Mouse (Mus musculus) stomach, embryonic 14.5 days (tissue): ENCODE measurements around the gene Wwc1. TPM values are rescaled to one million over a fixed set of nuclear protein-coding genes. Genes with fewer than 3 reads are reported as not detected.

Experiments
- ATAC-seq: fragments of 200-750 bp; cut with Nextera tagmentation; 2 replicates; pipeline ENCODE4 v1.8.0; 2017; ENCODE audit warnings: low read depth, moderate TSS enrichment; ENCODE audit not compliant: insufficient number of reproducible peaks, insufficient read depth, low FRiP score
- H3K27ac ChIP-seq: fragments of 300-500 bp; sonication (generic); 2 replicates; pipeline ENCODE4 v1.5.1; 2014; ENCODE audit warnings: mild to moderate bottlenecking, low read length, moderate library complexity, mixed read lengths
- H3K27me3 ChIP-seq: fragments of 300-500 bp; sonication (generic); 2 replicates; pipeline ENCODE4 v1.6.1; 2014; ENCODE audit warnings: low read length, control low read depth, mixed read lengths; ENCODE audit not compliant: control insufficient read depth, insufficient read depth
- H3K36me3 ChIP-seq: fragments of 300-500 bp; sonication (generic); 2 replicates; pipeline ENCODE4 v1.6.1; 2014; ENCODE audit warnings: mild to moderate bottlenecking, control low read depth, low read length, moderate library complexity, mixed read lengths; ENCODE audit not compliant: control insufficient read depth, insufficient read depth
- H3K4me1 ChIP-seq: fragments of 300-500 bp; sonication (generic); 2 replicates; pipeline ENCODE4 v1.6.1; 2014; ENCODE audit warnings: low read length, control low read depth, mixed read lengths; ENCODE audit not compliant: control insufficient read depth, insufficient read depth
- H3K4me2 ChIP-seq: fragments of 300-500 bp; sonication (generic); replicated peaks from 2 replicates; pipeline ENCODE4 v1.6.1; 2014; ENCODE audit warnings: low read depth, low read length, control low read depth
- H3K4me3 ChIP-seq: fragments of 300-500 bp; sonication (generic); 2 replicates; pipeline ENCODE4 v1.5.1; 2014; ENCODE audit warnings: low read depth, low read length, control low read depth
- H3K9ac ChIP-seq: fragments of 300-500 bp; sonication (generic); replicated peaks from 2 replicates; pipeline ENCODE4 v1.6.1; 2014; ENCODE audit warnings: low read depth, mild to moderate bottlenecking, control low read depth, low read length, moderate library complexity, mixed read lengths
- H3K9me3 ChIP-seq: fragments of 300-500 bp; sonication (generic); 2 replicates; pipeline ENCODE4 v1.6.1; 2016; ENCODE audit warnings: low read depth, low read length, control low read depth; ENCODE audit not compliant: control insufficient read depth
- WGBS: fragments of 180-500 bp; shearing (Covaris S2); extraction: QIAGEN DNeasy Blood & Tissue Kit; methylation state at CpG from one replicate; pipeline ENCODE4 v1.1.7; 2014; 5-methylcytosine and 5-hydroxymethylcytosine counted together
- polyA plus RNA-seq: library from polyadenylated mRNA; unstranded; fragments of >200 nt; fragmentation: Nextera tagmentation; extraction: Ambion mirVana; gene quantifications from 2 replicates; pipeline ENCODE4 v1.2.1, GENCODE M21; 2014

Gene Wwc1
- polyA plus RNA-seq, 1 experiment from 2014 or later = 6.8 TPM

GRCm38 (mm10) chr11:35963981-35964549 lies 16.3 kb downstream of the Wwc1 start:
- no peak for ATAC-seq
- H3K27me3 ChIP-seq = no peaks in the 10 kb centered on the region
- H3K9me3 ChIP-seq = no peaks in the 10 kb centered on the region
- H3K9ac ChIP-seq = no peak overlapping the region
- H3K4me1 ChIP-seq = 0 out of 2 replicates have a peak, but pooled peaks cover 3% of the 10 kb centered on the region
- WGBS = 67% methylated on average over 9 of the region's 9 CpGs
- no peak overlapping the region for H3K4me2 ChIP-seq
- peak overlapping the region; percentile 30; the same call in 1 of the 2 replicates for H3K27ac ChIP-seq
- no peak overlapping the region for H3K4me3 ChIP-seq
- no peaks in the 10 kb centered on the region for H3K36me3 ChIP-seq

GRCm38 (mm10) chr11:35963554-35963953 lies 16.8 kb downstream of the Wwc1 start:
- Histone ChIP-seq H3K36me3 (no peaks in the 10 kb centered on the region), H3K9me3 (no peaks in the 10 kb centered on the region), H3K27me3 (no peaks in the 10 kb centered on the region), H3K9ac (no peak overlapping the region), H3K27ac (peak overlapping the region; percentile 30; the same call in 1 of the 2 replicates), H3K4me2 (no peak overlapping the region), H3K4me3 (no peak overlapping the region), H3K4me1 (0 out of 2 replicates have a peak, but pooled peaks cover 3% of the 10 kb centered on the region)
- WGBS = 62% methylated on average over 2 of the region's 2 CpGs
- ATAC-seq = peak; percentile 73

GRCm38 (mm10) chr11:35962431-35962830 lies 17.9 kb downstream of the Wwc1 start:
- no peak for ATAC-seq
- Histone ChIP-seq H3K9me3 (no peaks in the 10 kb centered on the region), H3K27ac (no peak overlapping the region), H3K27me3 (no peaks in the 10 kb centered on the region), H3K9ac (no peak overlapping the region), H3K36me3 (no peaks in the 10 kb centered on the region), H3K4me2 (no peak overlapping the region), H3K4me3 (no peak overlapping the region), H3K4me1 (0 out of 2 replicates have a peak, but pooled peaks cover 3% of the 10 kb centered on the region)
- WGBS = 98% methylated on average over 2 of the region's 2 CpGs

GRCm38 (mm10) chr11:35959270-35959669 lies 21.1 kb downstream of the Wwc1 start:
- Histone ChIP-seq H3K36me3 (no peaks in the 10 kb centered on the region), H3K9ac (no peak overlapping the region), H3K4me2 (no peak overlapping the region), H3K4me1 (peaks cover 10% of the 10 kb centered on the region; the same call in 1 of the 2 replicates), H3K9me3 (no peaks in the 10 kb centered on the region), H3K27me3 (no peaks in the 10 kb centered on the region), H3K4me3 (no peak overlapping the region), H3K27ac (no peak overlapping the region)
- no peak for ATAC-seq
- WGBS = 80% methylated on average over 3 of the region's 3 CpGs

- ATAC-seq = peak; percentile 69
- Histone ChIP-seq H3K4me2 (no peak overlapping the region), H3K4me3 (no peak overlapping the region), H3K4me1 (peaks cover 11% of the 10 kb centered on the region; the same call in 1 of the 2 replicates), H3K9me3 (no peaks in the 10 kb centered on the region), H3K27me3 (no peaks in the 10 kb centered on the region), H3K36me3 (no peaks in the 10 kb centered on the region), H3K9ac (no peak overlapping the region), H3K27ac (no peak overlapping the region)
- WGBS = 27% methylated on average over 3 of the region's 3 CpGs
Observed at GRCm38 (mm10) chr11:35955572-35955971, 24.8 kb downstream of the Wwc1 start.

GRCm38 (mm10) chr11:35953179-35953578 lies 27.1 kb downstream of the Wwc1 start:
- Histone ChIP-seq H3K9ac (no peak overlapping the region), H3K9me3 (no peaks in the 10 kb centered on the region), H3K36me3 (no peaks in the 10 kb centered on the region), H3K27me3 (no peaks in the 10 kb centered on the region), H3K4me3 (no peak overlapping the region), H3K27ac (no peak overlapping the region), H3K4me1 (peaks cover 28% of the 10 kb centered on the region; the same call in 1 of the 2 replicates), H3K4me2 (no peak overlapping the region)
- WGBS = 89% methylated on average over 4 of the region's 4 CpGs
- no peak for ATAC-seq

- Histone ChIP-seq H3K9me3 (no peaks in the 10 kb centered on the region), H3K27ac (peak overlapping the region; percentile 23; the same call in 1 of the 2 replicates), H3K27me3 (no peaks in the 10 kb centered on the region), H3K4me1 (peaks cover 29% of the 10 kb centered on the region; the same call in 1 of the 2 replicates), H3K4me3 (no peak overlapping the region), H3K36me3 (no peaks in the 10 kb centered on the region), H3K4me2 (no peak overlapping the region), H3K9ac (no peak overlapping the region)
- 31% methylated on average over 4 of the region's 4 CpGs for WGBS
- no peak for ATAC-seq
Observed at GRCm38 (mm10) chr11:35951727-35952065, 28.6 kb downstream of the Wwc1 start.

GRCm38 (mm10) chr11:35951058-35951726 lies 29.1 kb downstream of the Wwc1 start:
- no peak overlapping the region for H3K4me2 ChIP-seq
- H3K9me3 ChIP-seq = no peaks in the 10 kb centered on the region
- WGBS = 54% methylated on average over 15 of the region's 15 CpGs
- H3K27ac ChIP-seq = peak overlapping the region; percentile 23; the same call in 1 of the 2 replicates
- H3K4me3 ChIP-seq = no peak overlapping the region
- ATAC-seq = no peak
- peaks cover 29% of the 10 kb centered on the region; the same call in 1 of the 2 replicates for H3K4me1 ChIP-seq
- H3K9ac ChIP-seq = no peak overlapping the region
- H3K36me3 ChIP-seq = no peaks in the 10 kb centered on the region
- no peaks in the 10 kb centered on the region for H3K27me3 ChIP-seq
